Mouse (Mus musculus): ENCODE results near the gene Bmpr1b. TPM values are rescaled to one million over a fixed set of nuclear protein-coding genes. Genes with fewer than 3 reads are reported as not detected.

Bmpr1b gene
- polyA plus RNA-seq, 3 experiments from 2014 or later: not detected

GRCm38 (mm10) chr3:141899521-141899920 lies 269.7 kb downstream of the Bmpr1b start:
- no peak for ATAC-seq

- ATAC-seq: no peak
These were observed 271.5 kb downstream of the Bmpr1b start for GRCm38 (mm10) chr3:141897698-141898097.

DNA sequence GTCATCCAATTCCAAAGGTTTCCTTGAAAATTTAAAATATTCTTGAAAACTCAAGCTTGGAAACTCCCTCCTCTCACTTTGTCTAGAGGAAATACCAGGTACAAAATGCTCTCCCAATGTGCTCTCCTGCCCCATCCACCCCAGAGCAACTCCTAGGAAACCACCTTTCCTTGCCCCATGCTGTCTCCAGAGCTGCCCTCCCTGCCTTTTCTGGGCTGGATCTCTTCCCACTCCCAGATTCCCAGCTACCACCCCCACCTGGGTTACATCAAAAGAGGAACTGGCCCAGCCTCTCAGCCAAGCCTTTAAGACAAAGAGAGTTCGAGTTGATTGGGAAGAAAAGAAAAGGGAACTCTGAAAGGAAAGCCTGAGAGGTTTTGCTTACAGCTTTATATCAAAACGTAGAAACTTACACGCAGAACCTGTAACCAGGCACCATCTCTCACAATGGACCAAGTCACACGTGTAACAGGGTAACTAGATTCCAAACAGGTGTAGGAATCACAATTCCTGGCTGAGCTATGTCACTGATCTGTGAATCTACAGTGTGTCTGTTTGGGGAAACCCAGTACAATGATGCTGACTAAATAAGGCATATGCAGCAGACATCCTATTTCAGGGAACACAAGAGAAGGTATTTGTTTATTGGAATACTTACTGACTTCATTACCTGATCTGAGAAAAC lies 272.2 kb downstream of the Bmpr1b start:
- no peak for ATAC-seq

DNA sequence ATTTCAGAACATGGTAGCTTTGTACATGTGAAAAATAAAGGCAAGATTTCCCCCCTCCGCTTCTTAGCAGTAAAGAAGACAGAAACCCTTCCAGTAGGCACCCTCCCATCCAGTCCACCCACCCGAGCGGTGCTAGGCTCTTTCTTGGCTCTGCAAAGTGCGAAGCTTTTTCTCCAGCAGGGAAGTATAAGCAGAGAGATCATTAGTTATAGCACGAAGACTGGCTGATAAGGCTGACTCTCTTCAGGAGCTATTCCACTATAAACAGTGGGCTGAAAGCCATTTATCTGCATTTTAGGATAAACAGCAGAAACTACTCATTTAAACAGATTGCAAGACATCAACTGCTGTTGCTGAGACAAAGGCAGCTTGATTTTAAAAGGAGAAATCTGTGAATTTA lies 274.1 kb downstream of the Bmpr1b start:
- ATAC-seq: no peak

DNA sequence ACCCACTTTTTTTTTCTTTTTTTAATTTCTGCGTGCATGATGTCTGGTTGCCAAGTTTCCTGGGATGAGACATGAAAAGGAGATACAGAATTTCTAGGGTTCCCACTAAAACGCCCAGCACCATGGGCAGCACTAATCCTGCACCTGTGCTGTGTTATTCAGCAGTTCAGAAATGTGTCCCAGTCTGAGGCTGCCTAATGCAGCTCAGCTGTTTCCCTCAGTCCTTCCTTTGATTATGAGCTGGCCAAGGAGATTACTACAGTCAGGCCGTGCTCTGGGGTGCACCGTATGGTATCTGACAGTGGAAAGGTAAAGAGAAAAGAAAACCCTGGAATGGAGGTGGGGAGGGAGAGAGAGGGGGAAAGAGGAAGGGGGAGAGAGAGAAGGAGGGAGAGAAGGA lies 278.6 kb downstream of the Bmpr1b start:
- ATAC-seq: no peak

DNA sequence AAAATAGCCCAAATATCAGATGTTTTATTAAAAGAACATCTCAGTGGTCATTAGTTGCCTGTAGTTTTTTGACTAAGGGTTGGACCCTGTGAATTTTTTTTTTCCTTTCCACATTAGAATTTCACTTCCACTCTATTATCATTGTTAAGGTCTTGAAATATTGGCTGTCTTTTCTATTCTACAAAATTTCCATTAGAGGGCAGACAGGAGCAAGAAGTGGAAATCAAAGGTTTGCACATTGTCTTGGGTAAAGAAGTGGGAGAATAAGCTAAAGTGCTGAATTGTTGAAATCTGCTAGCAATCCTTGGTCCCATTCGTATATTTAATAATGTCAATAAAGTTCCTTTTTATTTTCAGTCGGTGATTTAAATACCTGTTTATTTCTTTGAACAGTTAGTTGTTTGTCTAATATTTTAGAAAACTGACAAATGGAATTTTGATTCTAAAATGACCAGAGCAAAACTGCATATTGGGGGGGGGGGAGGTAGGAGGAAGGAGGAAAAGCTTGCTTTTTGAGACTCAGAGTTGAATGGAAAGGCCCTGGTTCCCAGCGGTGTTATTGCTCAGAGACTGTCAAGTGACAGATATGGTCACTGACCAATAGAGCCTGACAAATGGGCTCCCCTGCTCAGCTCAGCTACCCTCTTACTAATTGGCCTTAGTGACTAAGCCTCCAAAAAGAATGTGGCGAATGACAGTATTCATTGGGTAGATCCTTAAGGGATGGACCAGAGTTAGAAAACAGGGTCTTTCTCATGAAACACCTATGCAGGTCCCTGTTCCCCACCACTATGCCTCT lies 281.6 kb downstream of the Bmpr1b start:
- ATAC-seq: no peak

- no peak for ATAC-seq
These were observed 285.0 kb downstream of the Bmpr1b start for GRCm38 (mm10) chr3:141884190-141884589.

DNA sequence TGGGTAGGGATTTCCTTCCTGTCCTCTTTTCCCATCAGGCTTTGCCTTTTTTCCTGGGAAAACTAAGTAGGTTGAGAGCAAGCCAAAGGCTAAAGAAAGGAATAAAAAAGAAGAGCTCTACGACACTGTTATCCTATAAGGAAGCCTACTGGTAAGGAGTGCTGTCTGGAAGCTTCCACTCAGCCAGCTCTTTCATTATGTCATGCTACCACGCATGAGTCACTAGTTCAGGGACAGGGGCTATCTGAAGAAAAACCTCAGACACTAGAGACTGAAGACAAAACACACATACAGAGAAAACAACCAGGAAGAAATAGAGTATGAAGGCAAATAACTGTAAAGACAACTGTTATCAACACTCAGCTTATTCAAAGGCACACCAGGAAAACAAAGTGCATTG lies 286.7 kb downstream of the Bmpr1b start:
- no peak for ATAC-seq

- ATAC-seq: no peak
These were observed 296.7 kb downstream of the Bmpr1b start for GRCm38 (mm10) chr3:141872337-141873042.

GRCm38 (mm10) chr3:141871805-141872204 lies 297.4 kb downstream of the Bmpr1b start:
- ATAC-seq: no peak

GRCm38 (mm10) chr3:141862816-141863461 lies 306.3 kb downstream of the Bmpr1b start:
- ATAC-seq: peak; percentile 46

DNA sequence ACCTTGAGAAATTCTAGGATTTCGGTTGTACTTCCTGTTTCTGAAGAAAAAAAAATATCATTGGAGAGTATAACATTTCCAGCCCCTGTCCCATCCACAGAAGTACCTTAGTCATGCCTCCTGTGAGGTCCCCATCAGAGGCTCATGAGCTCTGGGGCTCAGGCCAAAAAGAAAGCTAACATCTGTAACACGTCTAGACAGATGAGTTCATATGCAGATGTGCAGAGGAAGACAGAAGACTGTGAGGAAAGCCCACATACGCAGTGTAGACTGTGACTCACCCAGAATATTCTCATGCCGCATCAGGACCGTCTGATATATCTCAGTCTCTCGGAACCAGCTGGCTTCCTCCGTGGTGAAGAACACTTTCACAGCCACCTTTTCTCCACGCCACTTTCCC lies 312.1 kb downstream of the Bmpr1b start:
- ATAC-seq: no peak

- no peak for ATAC-seq
These were observed 314.9 kb downstream of the Bmpr1b start for GRCm38 (mm10) chr3:141854339-141854738.

- no peak for ATAC-seq
These were observed 319.1 kb downstream of the Bmpr1b start for GRCm38 (mm10) chr3:141850141-141850540.

GRCm38 (mm10) chr3:141849206-141849605 lies 320.0 kb downstream of the Bmpr1b start:
- no peak for ATAC-seq

DNA sequence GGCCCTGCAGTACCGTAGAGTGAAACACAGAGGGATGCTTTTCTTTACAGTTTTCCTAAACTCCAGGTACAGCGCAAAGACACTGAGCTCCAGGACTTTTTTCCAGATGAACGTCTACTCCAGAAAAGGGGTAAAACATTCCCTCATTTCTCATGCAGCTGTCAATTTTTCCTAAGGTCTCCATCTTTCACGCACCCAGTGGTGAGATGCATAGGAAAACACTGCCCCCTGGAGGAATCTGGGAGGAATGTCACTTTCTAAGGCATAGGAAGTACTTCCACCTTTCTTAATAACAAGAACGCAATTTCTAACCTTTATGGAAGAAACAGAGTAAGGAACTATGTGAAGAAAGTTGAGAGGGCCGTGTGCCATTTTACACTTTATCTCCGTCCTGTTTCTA lies 330.4 kb downstream of the Bmpr1b start:
- ATAC-seq: no peak

DNA sequence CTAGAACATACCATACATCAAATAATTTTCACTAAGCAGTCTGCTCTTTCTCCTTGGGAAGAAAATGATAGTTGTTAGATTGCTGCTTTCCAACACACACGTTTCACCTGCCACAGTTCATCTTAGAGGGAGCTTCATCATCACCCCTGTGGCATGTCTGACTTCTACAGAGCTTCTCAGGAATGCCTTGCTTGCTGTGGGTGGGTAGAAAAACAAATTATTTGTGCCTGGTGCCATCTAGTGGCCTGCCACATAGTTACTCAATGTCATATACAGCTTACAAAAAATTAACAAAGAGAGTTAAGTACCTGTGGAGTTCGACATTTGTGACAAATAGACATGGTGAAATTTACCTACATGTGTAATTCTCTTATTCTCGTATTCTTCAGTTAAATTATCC lies 338.1 kb downstream of the Bmpr1b start:
- no peak for ATAC-seq

DNA sequence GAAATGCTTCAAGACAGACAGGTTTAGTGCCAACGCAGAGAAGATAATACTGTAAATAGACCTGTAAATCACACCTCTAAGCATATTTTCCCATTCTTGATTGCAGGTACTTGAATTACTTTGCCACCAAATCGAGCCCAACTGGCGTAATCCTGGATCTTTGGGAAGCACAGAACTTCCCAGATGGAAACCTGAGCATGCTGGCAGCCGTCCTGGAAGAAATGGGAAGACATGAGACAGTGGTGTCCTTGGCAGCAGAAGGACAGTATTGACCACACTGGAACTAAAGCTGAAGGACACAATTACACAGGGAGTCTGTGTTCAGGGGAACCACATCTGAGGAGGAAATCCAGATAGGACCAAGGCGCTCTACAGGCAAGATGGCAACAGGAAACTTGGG lies 340.9 kb downstream of the Bmpr1b start:
- no peak for ATAC-seq

GRCm38 (mm10) chr3:141819331-141819941 lies 349.8 kb downstream of the Bmpr1b start:
- ATAC-seq: no peak

GRCm38 (mm10) chr3:141818615-141819312 lies 350.5 kb downstream of the Bmpr1b start:
- ATAC-seq: no peak

DNA sequence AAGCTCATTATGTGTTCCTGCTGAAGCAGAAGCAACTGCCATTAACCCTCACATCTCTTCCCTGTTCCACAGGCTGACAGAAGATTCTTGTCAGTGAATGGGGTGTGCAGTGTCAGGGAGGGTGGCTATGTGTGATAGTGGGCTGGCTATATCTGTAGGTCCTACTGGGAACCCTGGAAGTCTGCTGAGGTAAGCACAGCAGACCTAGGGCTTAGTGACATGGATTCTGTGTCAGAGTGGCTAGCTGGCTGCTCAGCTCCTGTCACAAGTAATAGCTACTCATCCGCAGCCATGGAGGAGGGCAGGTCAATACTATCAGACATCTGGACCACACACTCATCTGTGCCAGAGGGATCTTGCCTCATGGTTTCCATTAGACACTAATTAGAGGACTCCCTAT lies 354.4 kb downstream of the Bmpr1b start:
- ATAC-seq: no peak

DNA sequence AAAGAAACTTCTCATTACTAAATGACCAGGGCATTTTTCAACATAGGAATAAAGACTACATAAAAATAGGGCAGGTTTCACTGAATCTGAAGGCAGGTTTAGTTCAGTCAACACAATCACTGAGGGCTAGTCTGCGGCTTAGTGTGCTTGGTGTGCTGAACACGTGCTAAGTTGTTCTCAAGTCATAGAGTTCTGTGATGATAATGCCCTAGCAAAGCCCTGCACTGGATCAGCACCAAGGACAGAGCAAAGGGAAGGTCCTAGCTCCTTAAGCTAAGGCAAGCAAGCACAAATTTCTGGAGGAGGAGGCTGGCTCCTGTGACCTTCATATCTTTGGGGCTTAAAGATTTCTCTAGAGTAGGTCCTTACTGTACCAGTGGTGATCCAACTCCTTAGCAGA lies 357.9 kb downstream of the Bmpr1b start:
- ATAC-seq: no peak
